Mouse (Mus musculus) gastrocnemius, postnatal 10 days (tissue): ENCODE measurements around the gene Hist1h3f. TPM values are rescaled to one million over a fixed set of nuclear protein-coding genes. Genes with fewer than 3 reads are reported as not detected.
"Not testable (repeated sequence)": the region's sequence is repeated elsewhere in the genome, so short reads cannot be mapped to it uniquely, and the experiment has no call there.

Experiments used
- DNase-seq: peaks from one replicate; pipeline ENCODE4 v3.0.0; 2021; ENCODE audit warnings: mixed read lengths
- total RNA-seq, 2 experiments: library from RNA; stranded (reverse); gene quantifications; 2 replicates each; pipeline ENCODE4 v1.2.3; 2021

Gene Hist1h3f
- total RNA-seq, 2 experiments from 2014 or later = 53.8 to 66.7 TPM

- DNase-seq = no peak
These were observed 19.0 kb downstream of the Hist1h3f start for GRCm38 (mm10) chr13:23562699-23563462.

- no peak for DNase-seq
These were observed 20.6 kb downstream of the Hist1h3f start for GRCm38 (mm10) chr13:23564482-23564881.

- DNase-seq = not testable (repeated sequence)
These were observed 26.6 kb downstream of the Hist1h3f start for GRCm38 (mm10) chr13:23570261-23571021.

- DNase-seq = peak; percentile 39
These were observed 27.2 kb downstream of the Hist1h3f start, which contains the start of the genes Hist1h2ae and Hist1h2bg for GRCm38 (mm10) chr13:23571022-23571503. Hist1h2ae (minus strand) TSS chr13:23571220. Hist1h2bg (plus strand) TSS chr13:23571396.

- not testable (repeated sequence) for DNase-seq
These were observed 27.8 kb downstream of the Hist1h3f start for GRCm38 (mm10) chr13:23571504-23572217.

GRCm38 (mm10) chr13:23572218-23573033 is 28.6 kb downstream of the Hist1h3f start:
- no peak for DNase-seq

- DNase-seq = not testable (repeated sequence)
These were observed 29.4 kb downstream of the Hist1h3f start for GRCm38 (mm10) chr13:23573034-23573897.

- DNase-seq = peak; percentile 75
These were observed 30.2 kb downstream of the Hist1h3f start, which contains the start of the genes Hist1h2bf and Hist1h2ad for GRCm38 (mm10) chr13:23573898-23574524. Hist1h2bf (minus strand) TSS chr13:23574196. Hist1h2ad (plus strand) TSS chr13:23574381.

- not testable (repeated sequence) for DNase-seq
These were observed 30.8 kb downstream of the Hist1h3f start for GRCm38 (mm10) chr13:23574546-23575170.

- DNase-seq = no peak
These were observed 31.5 kb downstream of the Hist1h3f start, which contains the start of gene Hist1h3d for GRCm38 (mm10) chr13:23575271-23575851. Hist1h3d (plus strand) TSS chr13:23575763.

GRCm38 (mm10) chr13:23575864-23576313 is 32.0 kb downstream of the Hist1h3f start:
- DNase-seq = not testable (repeated sequence)

GRCm38 (mm10) chr13:23576351-23576881 is 32.6 kb downstream of the Hist1h3f start:
- no peak for DNase-seq

GRCm38 (mm10) chr13:23576906-23577639 is 33.2 kb downstream of the Hist1h3f start:
- DNase-seq = no peak

- no peak for DNase-seq
These were observed 34.0 kb downstream of the Hist1h3f start for GRCm38 (mm10) chr13:23577835-23578234.

- peak; percentile 81 for DNase-seq
These were observed 37.8 kb downstream of the Hist1h3f start, which contains the start of gene Hist1h4d for GRCm38 (mm10) chr13:23581408-23582218. Hist1h4d (plus strand) TSS chr13:23581598.

- no peak for DNase-seq
These were observed 38.6 kb downstream of the Hist1h3f start for GRCm38 (mm10) chr13:23582219-23583056.
